ENCODE assay signal across 15 mouse cellular contexts in the genomic region with DNA sequence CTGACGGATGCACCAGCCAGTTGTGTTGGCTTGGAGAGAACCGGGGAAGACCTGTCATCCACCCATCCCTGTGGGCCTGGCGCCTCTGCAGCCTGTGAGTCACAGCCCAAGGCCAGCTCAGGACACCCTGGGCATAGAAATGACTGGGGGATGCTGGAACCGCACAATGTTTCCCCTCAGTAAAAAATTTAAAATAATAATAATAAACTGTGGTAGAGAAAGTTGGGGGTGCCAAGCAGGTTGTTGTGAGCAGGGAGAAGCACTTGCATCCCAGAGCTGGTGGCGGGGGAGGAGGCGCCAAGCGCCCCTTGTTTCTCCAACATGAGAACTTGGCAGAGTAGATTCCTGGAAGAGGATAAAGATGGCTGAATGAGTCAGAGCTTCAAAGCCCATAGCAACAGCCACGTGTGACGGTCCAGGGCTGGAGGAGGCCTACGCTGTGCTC.
DNase-seq lines count a peak whose midpoint lies in the region; ATAC-seq lines count a peak whose summit lies in the region.
"Had no signal": no experiment of that assay in that cellular context is flagged by ENCODE, and none has a peak within 500 bp of the region (broad histone marks: within the 10 kb centered on the region; RNA-seq: fewer than 3 reads in every experiment).

No protein-coding gene starts in this region.

- no peak overlapping the region for H3K9ac ChIP-seq in neural tube, embryonic 11.5 days (ENCODE audit: low read length)
- no peak overlapping the region for H3K9ac ChIP-seq in neural tube, embryonic 15.5 days (replicated peaks)
- H3K9ac ChIP-seq: embryonic facial prominence, embryonic 12.5 days; liver, embryonic 13.5 days had no signal

- WGBS in neural tube, embryonic 11.5 days, result 87% methylated on average over 10 of the region's 10 CpGs
- 86% methylated on average over 10 of the region's 10 CpGs for WGBS in neural tube, embryonic 15.5 days
- 93% methylated on average over 10 of the region's 10 CpGs for WGBS in forebrain, embryonic 10.5 days

- no peak overlapping the region for H3K4me3 ChIP-seq in neural tube, embryonic 11.5 days (ENCODE audit: low read depth, low read length)
- no peak overlapping the region for H3K4me3 ChIP-seq in neural tube, embryonic 15.5 days (replicated peaks)
- no peak overlapping the region for H3K4me3 ChIP-seq in forebrain, embryonic 10.5 days
- H3K4me3 ChIP-seq: embryonic facial prominence, embryonic 12.5 days; layer of hippocampus, adult 2 months; liver, embryonic 13.5 days had no signal

- H3K4me1 ChIP-seq in neural tube, embryonic 11.5 days (ENCODE audit: control insufficient read depth, insufficient read depth, low read length), result no peaks in the 10 kb centered on the region
- no peaks in the 10 kb centered on the region for H3K4me1 ChIP-seq in neural tube, embryonic 15.5 days
- peaks cover 33% of the 10 kb centered on the region for H3K4me1 ChIP-seq in forebrain, embryonic 10.5 days
- H3K4me1 ChIP-seq: liver, embryonic 13.5 days had no signal

- H3K4me2 ChIP-seq in neural tube, embryonic 11.5 days (ENCODE audit: low read depth), result no peak overlapping the region
- no peak overlapping the region for H3K4me2 ChIP-seq in neural tube, embryonic 15.5 days
- H3K4me2 ChIP-seq: embryonic facial prominence, embryonic 12.5 days; liver, embryonic 13.5 days had no signal

- H3K27ac ChIP-seq in neural tube, embryonic 11.5 days (ENCODE audit: low read depth, low read length), result no peak overlapping the region
- H3K27ac ChIP-seq in neural tube, embryonic 15.5 days (replicated peaks), result no peak overlapping the region
- H3K27ac ChIP-seq in forebrain, embryonic 10.5 days, result no peak overlapping the region
- H3K27ac ChIP-seq: embryonic facial prominence, embryonic 12.5 days; layer of hippocampus, adult 2 months; liver, embryonic 13.5 days; macrophage had no signal

- no peaks in the 10 kb centered on the region for H3K36me3 ChIP-seq in neural tube, embryonic 11.5 days (ENCODE audit: control insufficient read depth, insufficient read depth, low read length)
- H3K36me3 ChIP-seq in neural tube, embryonic 15.5 days, result no peaks in the 10 kb centered on the region
- no peaks in the 10 kb centered on the region for H3K36me3 ChIP-seq in forebrain, embryonic 10.5 days (replicated peaks)
- H3K36me3 ChIP-seq: embryonic facial prominence, embryonic 12.5 days; liver, embryonic 13.5 days had no signal

- no peaks in the 10 kb centered on the region for H3K9me3 ChIP-seq in neural tube, embryonic 11.5 days (ENCODE audit: control insufficient read depth, low read length)
- no peaks in the 10 kb centered on the region for H3K9me3 ChIP-seq in neural tube, embryonic 15.5 days (replicated peaks)
- no peaks in the 10 kb centered on the region for H3K9me3 ChIP-seq in forebrain, embryonic 10.5 days
- H3K9me3 ChIP-seq: embryonic facial prominence, embryonic 12.5 days; liver, embryonic 13.5 days had no signal

- no peak for ATAC-seq in neural tube, embryonic 11.5 days (ENCODE audit: insufficient read depth, low FRiP score, low TSS enrichment)
- ATAC-seq in neural tube, embryonic 15.5 days (ENCODE audit: low FRiP score), result no peak
- ATAC-seq: intestine, postnatal 0 days had no signal

- H3K27me3 ChIP-seq in neural tube, embryonic 11.5 days (ENCODE audit: control insufficient read depth, insufficient read depth, low read length), result no peaks in the 10 kb centered on the region
- no peaks in the 10 kb centered on the region for H3K27me3 ChIP-seq in neural tube, embryonic 15.5 days (replicated peaks)
- no peaks in the 10 kb centered on the region for H3K27me3 ChIP-seq in forebrain, embryonic 10.5 days (ENCODE audit: poor library complexity, severe bottlenecking)
- H3K27me3 ChIP-seq: liver, embryonic 13.5 days had no signal

- DNase-seq in adrenal gland, adult (ENCODE audit: inconsistent age in 2 of 2, low spot score in 1 of 2), result peak; percentile 79 to 92
- no peak for DNase-seq in adrenal gland, postnatal 4 days (ENCODE audit: low spot score in 2 of 2)
- DNase-seq in neural tube, embryonic 11.5 days (ENCODE audit: low spot score), result peak; percentile 6
- peak; percentile 18 to 33 for DNase-seq in layer of hippocampus, postnatal 36 days
- DNase-seq in right cerebral cortex, postnatal 36 days (ENCODE audit: low spot score in 2 of 2), result peak; percentile 69 to 75
- no peak for DNase-seq in urinary bladder, postnatal 25 days (ENCODE audit: low spot score)
- DNase-seq in forebrain, embryonic 10.5 days (ENCODE audit: extremely low spot score, low spot score), result no peak
- DNase-seq: heart, postnatal 4 days; liver, embryonic 13.5 days; thymus, postnatal 25 days had no signal

Comparison
In these comparisons a context has a peak if more than half of its experiments do, and no peak if none do; other contexts are left out.
1. DNase-seq: peak in adrenal gland, adult (2 of 2), neural tube, embryonic 11.5 days (single experiment), layer of hippocampus, postnatal 36 days (2 of 2) and right cerebral cortex, postnatal 36 days (2 of 2); none in adrenal gland, postnatal 4 days (0 of 2), urinary bladder, postnatal 25 days (single experiment) and forebrain, embryonic 10.5 days (single experiment).